Mouse (Mus musculus): ENCODE measurements at regions not wholly inside any gene's neighbourhood (a gene's known extent, or its start where the extent isn't known, plus 50 kb on each side); places are given as distances from the start of the nearest gene placed in this dataset.

- TF ChIP-seq ZC3H11A (IDR thresholded peaks at IDR 0.05; ENCODE audit: borderline replicate concordance, low read depth, low read length) (no peak), HCFC1 (IDR thresholded peaks at IDR 0.05; ENCODE audit: borderline replicate concordance, insufficient read depth, low read length) (no peak), CHD2 (IDR thresholded peaks at IDR 0.05; ENCODE audit: low read depth, low read length) (no peak)
Measured at GRCm38 (mm10) chr4:12774671-12775070, 602.9 kb upstream of the Fam92a start.

Data from ES-E14 (cell line).